Mouse (Mus musculus) kidney, embryonic 14.5 days (tissue): ENCODE measurements at regions not wholly inside any gene's neighbourhood (a gene's known extent, or its start where the extent isn't known, plus 50 kb on each side); places are given as distances from the start of the nearest gene placed in this dataset.

Experiments
- ATAC-seq: fragments of 200-750 bp; cut with Nextera tagmentation; 2 replicates; pipeline ENCODE4 v1.8.0; 2017; ENCODE audit warnings: moderate number of reproducible peaks, mild to moderate bottlenecking, moderate TSS enrichment, moderate library complexity; ENCODE audit not compliant: low FRiP score, low TSS enrichment
- H3K27ac ChIP-seq: fragments of 300-500 bp; sonication (generic); 2 replicates; pipeline ENCODE4 v1.5.1; 2014; ENCODE audit warnings: low read depth, mild to moderate bottlenecking, low read length, moderate library complexity, mixed read lengths
- H3K27me3 ChIP-seq: fragments of 300-500 bp; sonication (generic); 2 replicates; pipeline ENCODE4 v1.6.1; 2014; ENCODE audit warnings: mild to moderate bottlenecking, low read length; ENCODE audit not compliant: control insufficient read depth, insufficient read depth
- H3K36me3 ChIP-seq: fragments of 300-500 bp; sonication (generic); 2 replicates; pipeline ENCODE4 v1.6.1; 2014; ENCODE audit warnings: low read length, mixed read lengths; ENCODE audit not compliant: control insufficient read depth, insufficient read depth
- H3K4me1 ChIP-seq: fragments of 300-500 bp; sonication (generic); 2 replicates; pipeline ENCODE4 v1.6.1; 2014; ENCODE audit warnings: low read length, mixed read lengths; ENCODE audit not compliant: control insufficient read depth, insufficient read depth
- H3K4me2 ChIP-seq: fragments of 300-500 bp; sonication (generic); replicated peaks from 2 replicates; pipeline ENCODE4 v1.6.1; 2014; ENCODE audit warnings: low read depth, mild to moderate bottlenecking, low read length
- H3K4me3 ChIP-seq: fragments of 300-500 bp; sonication (generic); 2 replicates; pipeline ENCODE4 v1.5.1; 2014; ENCODE audit warnings: mild to moderate bottlenecking, low read length
- H3K9ac ChIP-seq: fragments of 300-500 bp; sonication (generic); 2 replicates; pipeline ENCODE4 v1.6.1; 2014; ENCODE audit warnings: low read depth, mild to moderate bottlenecking, low read length, moderate library complexity
- H3K9me3 ChIP-seq: fragments of 300-500 bp; sonication (generic); 2 replicates; pipeline ENCODE4 v1.6.1; 2016; ENCODE audit warnings: low read length; ENCODE audit not compliant: control insufficient read depth
- WGBS: fragments of 180-500 bp; shearing (Covaris S2); extraction: QIAGEN DNeasy Blood & Tissue Kit; methylation state at CpG from one replicate; pipeline ENCODE4 v1.1.7; 2014; 5-methylcytosine and 5-hydroxymethylcytosine counted together

- H3K9ac ChIP-seq = no peak overlapping the region
- H3K36me3 ChIP-seq = no peaks in the 10 kb centered on the region
- H3K4me1 ChIP-seq = no peaks in the 10 kb centered on the region
- no peaks in the 10 kb centered on the region for H3K27me3 ChIP-seq
- no peak overlapping the region for H3K4me2 ChIP-seq
- H3K27ac ChIP-seq = no peak overlapping the region
- no peak overlapping the region for H3K4me3 ChIP-seq
- no peaks in the 10 kb centered on the region for H3K9me3 ChIP-seq
- WGBS = 86% methylated on average over 1 of the region's 1 CpGs
- ATAC-seq = no peak
These were observed 256.4 kb upstream of the Myo3a start for GRCm38 (mm10) chr2:21970774-21971406.

DNA sequence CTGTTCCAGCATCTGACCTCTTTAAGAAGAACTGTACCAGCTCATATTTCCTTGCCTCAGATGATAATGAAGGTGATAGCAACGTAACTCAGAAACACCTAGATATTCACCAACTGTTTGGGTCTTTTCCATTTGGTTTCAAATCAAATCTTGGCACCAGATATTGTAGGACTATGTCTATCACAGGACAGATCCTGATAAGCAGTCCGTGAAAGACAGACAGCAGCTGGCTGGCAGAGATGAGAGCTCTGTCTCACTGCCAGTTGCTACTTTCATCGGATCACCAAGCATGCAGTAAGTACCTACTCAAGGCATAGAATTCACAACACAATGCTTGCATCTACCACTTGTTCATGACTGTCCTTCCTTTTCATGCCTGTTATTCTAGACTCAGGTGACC lies 252.7 kb upstream of the Myo3a start:
- ATAC-seq = no peak
- Histone ChIP-seq H3K9me3 (no peaks in the 10 kb centered on the region), H3K27me3 (no peaks in the 10 kb centered on the region), H3K27ac (no peak overlapping the region), H3K36me3 (no peaks in the 10 kb centered on the region), H3K4me1 (no peaks in the 10 kb centered on the region), H3K4me3 (no peak overlapping the region), H3K9ac (no peak overlapping the region), H3K4me2 (no peak overlapping the region)
- 77% methylated on average over 3 of the region's 3 CpGs for WGBS

DNA sequence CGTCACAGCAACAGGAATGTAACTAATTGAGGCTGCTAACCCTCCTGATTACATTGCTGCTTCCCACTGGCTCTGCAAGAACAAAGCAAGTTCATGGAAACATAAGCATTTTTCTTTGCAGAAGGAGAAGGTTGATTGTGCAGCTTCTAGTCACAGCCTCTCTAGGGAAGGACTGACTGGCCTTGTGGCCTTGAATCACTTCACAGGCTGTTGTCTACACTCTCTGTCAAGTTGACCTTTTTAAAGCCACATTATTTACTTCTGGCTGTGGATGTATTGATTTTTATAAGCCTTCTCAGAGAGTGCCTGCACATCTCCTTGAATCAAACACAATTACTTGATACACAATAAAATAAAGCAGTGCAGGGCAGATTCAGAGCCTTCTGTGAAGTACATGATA lies 251.8 kb upstream of the Myo3a start:
- WGBS = 76% methylated on average over 1 of the region's 1 CpGs
- no peak overlapping the region for H3K9ac ChIP-seq

DNA sequence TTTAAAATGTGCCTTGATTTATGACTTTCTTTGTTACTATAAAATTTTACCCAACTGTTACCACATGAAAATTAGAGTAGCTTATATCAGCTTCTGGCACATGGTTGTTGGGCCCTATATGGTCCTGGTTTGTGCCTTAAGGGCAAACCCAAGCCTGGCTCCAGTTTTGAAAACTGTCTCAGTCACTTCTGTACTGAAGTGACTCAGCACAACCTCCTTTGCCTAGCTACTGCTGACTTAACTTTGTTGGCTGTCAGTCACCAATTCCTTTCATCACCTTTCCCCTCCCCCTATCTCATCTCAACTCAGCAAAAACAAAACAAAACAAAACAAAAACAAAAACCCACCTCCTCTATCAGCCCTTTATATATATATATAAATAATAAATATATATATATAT lies 251.0 kb upstream of the Myo3a start:
- Histone ChIP-seq H3K36me3 (no peaks in the 10 kb centered on the region), H3K4me1 (no peaks in the 10 kb centered on the region), H3K27ac (no peak overlapping the region), H3K9me3 (no peaks in the 10 kb centered on the region), H3K9ac (no peak overlapping the region), H3K4me2 (no peak overlapping the region), H3K27me3 (no peaks in the 10 kb centered on the region), H3K4me3 (no peak overlapping the region)
- ATAC-seq = no peak

More for the DNA sequence above, 251.8 kb upstream of the Myo3a start:
- Histone ChIP-seq H3K27me3 (no peaks in the 10 kb centered on the region), H3K4me1 (no peaks in the 10 kb centered on the region), H3K4me3 (no peak overlapping the region), H3K36me3 (no peaks in the 10 kb centered on the region), H3K9me3 (no peaks in the 10 kb centered on the region), H3K4me2 (no peak overlapping the region), H3K27ac (no peak overlapping the region)
- ATAC-seq = no peak

DNA sequence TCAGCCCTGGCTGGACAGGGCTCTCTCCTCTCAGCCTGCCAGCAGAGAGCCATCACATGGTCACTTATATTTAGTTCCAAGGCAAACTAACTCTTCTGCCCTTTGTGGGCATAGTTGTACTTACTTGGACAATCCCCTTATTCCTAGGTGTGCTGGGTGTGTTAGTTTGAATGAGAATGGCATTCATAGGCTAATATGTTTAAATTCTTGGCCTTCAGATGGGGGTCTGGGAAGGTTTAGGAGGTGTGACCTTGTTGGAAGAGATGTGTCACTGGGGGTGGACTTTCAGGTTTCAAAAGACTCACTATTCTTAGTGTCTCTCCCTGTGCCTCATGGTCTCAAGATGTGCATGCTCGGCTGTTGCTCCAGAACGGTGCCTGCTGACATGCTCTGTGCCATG lies 250.5 kb upstream of the Myo3a start:
- ATAC-seq = no peak

GRCm38 (mm10) chr2:21980177-21980576 lies 247.1 kb upstream of the Myo3a start:
- no peaks in the 10 kb centered on the region for H3K27me3 ChIP-seq
- 90% methylated on average over 9 of the region's 9 CpGs for WGBS
- H3K27ac ChIP-seq = no peak overlapping the region
- no peaks in the 10 kb centered on the region for H3K9me3 ChIP-seq
- no peak overlapping the region for H3K4me2 ChIP-seq
- H3K4me3 ChIP-seq = no peak overlapping the region
- no peak overlapping the region for H3K9ac ChIP-seq
- ATAC-seq = no peak
- no peaks in the 10 kb centered on the region for H3K36me3 ChIP-seq
- no peaks in the 10 kb centered on the region for H3K4me1 ChIP-seq

More for the DNA sequence above, 250.5 kb upstream of the Myo3a start:
- Histone ChIP-seq H3K27ac (no peak overlapping the region), H3K36me3 (no peaks in the 10 kb centered on the region), H3K4me2 (no peak overlapping the region), H3K9me3 (no peaks in the 10 kb centered on the region), H3K4me3 (no peak overlapping the region), H3K9ac (no peak overlapping the region), H3K4me1 (no peaks in the 10 kb centered on the region), H3K27me3 (no peaks in the 10 kb centered on the region)
- WGBS = 80% methylated on average over 2 of the region's 2 CpGs

- H3K27ac ChIP-seq = no peak overlapping the region
- ATAC-seq = no peak
- no peak overlapping the region for H3K4me3 ChIP-seq
- 84% methylated on average over 2 of the region's 2 CpGs for WGBS
- no peak overlapping the region for H3K4me2 ChIP-seq
- no peaks in the 10 kb centered on the region for H3K4me1 ChIP-seq
- H3K9ac ChIP-seq = no peak overlapping the region
- H3K9me3 ChIP-seq = no peaks in the 10 kb centered on the region
- no peaks in the 10 kb centered on the region for H3K27me3 ChIP-seq
- H3K36me3 ChIP-seq = no peaks in the 10 kb centered on the region
These were observed 202.9 kb upstream of the Myo3a start for GRCm38 (mm10) chr2:22024438-22024837.

DNA sequence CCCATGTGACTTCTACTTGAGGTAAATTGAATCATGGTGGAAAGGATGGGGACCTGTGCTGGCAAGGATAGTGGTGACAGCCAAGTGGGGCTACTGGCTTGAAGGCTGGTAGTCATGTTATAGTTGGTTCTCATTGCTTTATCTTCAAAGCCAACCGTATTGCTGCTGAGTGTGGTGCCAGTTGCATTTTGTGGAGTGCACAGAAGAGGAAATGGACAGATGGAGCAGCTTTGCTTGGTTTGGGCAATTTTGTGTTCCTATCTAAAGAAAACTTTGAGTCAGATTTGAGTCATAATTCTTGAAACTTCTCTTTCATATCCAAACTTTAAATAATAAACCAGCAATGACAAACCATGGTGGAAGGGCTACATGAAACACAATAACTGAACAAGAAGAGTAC lies 200.5 kb upstream of the Myo3a start:
- no peak overlapping the region for H3K9ac ChIP-seq
- no peaks in the 10 kb centered on the region for H3K4me1 ChIP-seq
- ATAC-seq = no peak
- H3K27me3 ChIP-seq = no peaks in the 10 kb centered on the region
- H3K4me3 ChIP-seq = no peak overlapping the region
- H3K9me3 ChIP-seq = no peaks in the 10 kb centered on the region
- H3K36me3 ChIP-seq = no peaks in the 10 kb centered on the region
- no peak overlapping the region for H3K27ac ChIP-seq
- H3K4me2 ChIP-seq = no peak overlapping the region
- 78% methylated on average over 1 of the region's 1 CpGs for WGBS

- Histone ChIP-seq H3K4me3 (no peak overlapping the region), H3K27me3 (no peaks in the 10 kb centered on the region), H3K36me3 (no peaks in the 10 kb centered on the region), H3K27ac (no peak overlapping the region), H3K9ac (no peak overlapping the region), H3K4me2 (no peak overlapping the region), H3K9me3 (no peaks in the 10 kb centered on the region), H3K4me1 (no peaks in the 10 kb centered on the region)
- no peak for ATAC-seq
- 83% methylated on average over 1 of the region's 1 CpGs for WGBS
These were observed 198.7 kb upstream of the Myo3a start for GRCm38 (mm10) chr2:22028569-22028968.
